Mouse (Mus musculus) forebrain, embryonic 10.5 days (tissue): ENCODE results near the gene Mpv17l2. TPM values are rescaled to one million over a fixed set of nuclear protein-coding genes. Genes with fewer than 3 reads are reported as not detected.
A peak's percentile ranks its signal among the peaks of the same experiment; 100 is the strongest.

Source experiments
- DNase-seq: peaks from one replicate; pipeline ENCODE4 v3.0.0-alpha.2; 2017; ENCODE audit warnings: low spot score; ENCODE audit errors: extremely low spot score
- H3K27ac ChIP-seq: fragments of 300-500 bp; sonication (generic); 2 replicates; pipeline ENCODE4 v1.5.1; 2016; ENCODE audit warnings: mild to moderate bottlenecking
- H3K27me3 ChIP-seq: fragments of 300-500 bp; sonication (generic); 2 replicates; pipeline ENCODE4 v1.6.1; 2016; ENCODE audit warnings: mild to moderate bottlenecking; ENCODE audit not compliant: poor library complexity, severe bottlenecking
- H3K36me3 ChIP-seq: fragments of 300-500 bp; sonication (generic); replicated peaks from 2 replicates; pipeline ENCODE4 v1.6.1; 2016; ENCODE audit warnings: mild to moderate bottlenecking, moderate library complexity
- H3K4me1 ChIP-seq: fragments of 300-500 bp; sonication (generic); 2 replicates; pipeline ENCODE4 v1.6.1; 2016
- H3K4me3 ChIP-seq: fragments of 300-500 bp; sonication (generic); 2 replicates; pipeline ENCODE4 v1.5.1; 2016; ENCODE audit warnings: mild to moderate bottlenecking, moderate library complexity
- H3K9me3 ChIP-seq: fragments of 300-500 bp; sonication (generic); 2 replicates; pipeline ENCODE4 v1.6.1; 2016; ENCODE audit warnings: mild to moderate bottlenecking, moderate library complexity
- WGBS: fragments of 180-500 bp; shearing (Covaris S2); methylation state at CpG from one replicate; pipeline ENCODE4 v1.1.7; 2016; 5-methylcytosine and 5-hydroxymethylcytosine counted together
- polyA plus RNA-seq: library from polyadenylated mRNA; unstranded; fragments of >200 nt; fragmentation: Nextera tagmentation; extraction: Ambion mirVana; gene quantifications from 2 replicates; pipeline ENCODE4 v1.2.1, GENCODE M21; 2016

The Mpv17l2 gene
- polyA plus RNA-seq, 1 experiment from 2014 or later, result 30.8 TPM

DNA sequence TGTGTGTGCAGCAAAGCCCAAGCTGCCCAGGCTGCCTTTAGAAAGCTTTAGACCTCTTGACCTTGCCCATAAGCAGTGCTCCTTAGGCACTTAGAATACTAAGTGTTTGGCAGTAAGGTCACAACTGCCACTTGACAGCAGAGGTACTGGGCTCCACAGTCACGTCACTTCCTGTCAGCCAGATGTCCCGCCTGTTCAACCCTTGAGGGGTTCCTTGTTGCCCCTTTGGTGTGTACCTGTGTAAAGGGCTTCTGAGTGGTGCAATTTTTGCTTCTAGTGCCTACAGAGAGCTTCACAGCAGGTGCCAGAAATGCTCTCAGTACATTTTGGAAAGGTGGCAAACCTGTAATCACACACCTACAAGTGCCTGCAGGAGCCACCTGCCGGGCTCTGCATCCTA, 22.5 kb downstream of the Mpv17l2 start:
- H3K9me3 ChIP-seq, result no peaks in the 10 kb centered on the region
- H3K4me1 ChIP-seq, result peaks cover 14% of the 10 kb centered on the region
- no peak for DNase-seq
- no peak overlapping the region for H3K27ac ChIP-seq
- WGBS, result 77% methylated on average over 3 of the region's 3 CpGs
- H3K36me3 ChIP-seq, result no peaks in the 10 kb centered on the region
- no peak overlapping the region for H3K4me3 ChIP-seq
- H3K27me3 ChIP-seq, result peaks cover 64% of the 10 kb centered on the region

DNA sequence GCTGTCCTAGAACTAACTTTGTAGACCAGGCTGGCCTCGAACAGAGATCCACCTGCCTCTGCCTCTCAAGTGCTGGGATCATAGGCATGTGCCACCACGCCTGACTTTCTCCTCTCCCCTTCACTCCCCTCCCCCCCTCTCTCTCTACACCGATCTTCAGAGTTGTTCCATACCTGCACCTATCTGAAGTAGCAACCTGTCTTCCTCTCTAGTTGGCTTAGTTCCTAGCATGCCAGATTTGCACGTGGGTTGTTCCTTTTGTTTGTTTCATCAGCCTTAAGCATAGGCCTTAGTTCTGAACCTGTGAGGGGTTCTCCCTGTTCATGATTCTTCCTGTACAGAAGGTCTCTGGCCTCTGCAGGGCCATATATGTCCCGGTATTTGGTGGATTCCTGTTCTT, 23.0 kb downstream of the Mpv17l2 start:
- Histone ChIP-seq H3K27ac (no peak overlapping the region), H3K4me3 (no peak overlapping the region), H3K9me3 (no peaks in the 10 kb centered on the region), H3K36me3 (no peaks in the 10 kb centered on the region), H3K4me1 (peaks cover 9% of the 10 kb centered on the region), H3K27me3 (peaks cover 64% of the 10 kb centered on the region)
- 70% methylated on average over 5 of the region's 5 CpGs for WGBS
- DNase-seq, result no peak

DNA sequence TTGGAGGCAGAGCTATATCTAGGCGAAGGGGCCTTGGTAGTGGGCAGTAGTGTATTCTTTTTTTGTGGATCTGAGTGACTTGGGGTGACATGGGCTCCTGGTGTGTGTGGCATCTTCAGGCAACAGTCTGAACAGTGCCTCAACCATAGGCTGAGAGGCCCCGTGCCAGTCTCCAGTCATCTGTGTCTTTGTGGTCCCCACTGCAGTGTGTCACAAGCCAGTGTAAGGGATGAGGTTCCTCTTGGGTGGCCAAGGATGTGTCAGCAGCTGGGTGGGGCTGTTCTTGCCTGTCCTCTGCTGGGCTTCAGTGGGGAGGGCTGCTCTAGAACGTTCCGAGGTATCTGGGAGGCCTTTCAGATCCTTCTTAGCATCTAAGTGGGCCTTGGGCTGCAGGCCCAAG, 29.8 kb downstream of the Mpv17l2 start:
- WGBS, result 88% methylated on average over 4 of the region's 4 CpGs
- Histone ChIP-seq H3K27ac (no peak overlapping the region), H3K27me3 (peaks cover 79% of the 10 kb centered on the region), H3K36me3 (no peaks in the 10 kb centered on the region), H3K4me1 (peaks cover 13% of the 10 kb centered on the region), H3K4me3 (no peak overlapping the region), H3K9me3 (no peaks in the 10 kb centered on the region)
- no peak for DNase-seq

DNA sequence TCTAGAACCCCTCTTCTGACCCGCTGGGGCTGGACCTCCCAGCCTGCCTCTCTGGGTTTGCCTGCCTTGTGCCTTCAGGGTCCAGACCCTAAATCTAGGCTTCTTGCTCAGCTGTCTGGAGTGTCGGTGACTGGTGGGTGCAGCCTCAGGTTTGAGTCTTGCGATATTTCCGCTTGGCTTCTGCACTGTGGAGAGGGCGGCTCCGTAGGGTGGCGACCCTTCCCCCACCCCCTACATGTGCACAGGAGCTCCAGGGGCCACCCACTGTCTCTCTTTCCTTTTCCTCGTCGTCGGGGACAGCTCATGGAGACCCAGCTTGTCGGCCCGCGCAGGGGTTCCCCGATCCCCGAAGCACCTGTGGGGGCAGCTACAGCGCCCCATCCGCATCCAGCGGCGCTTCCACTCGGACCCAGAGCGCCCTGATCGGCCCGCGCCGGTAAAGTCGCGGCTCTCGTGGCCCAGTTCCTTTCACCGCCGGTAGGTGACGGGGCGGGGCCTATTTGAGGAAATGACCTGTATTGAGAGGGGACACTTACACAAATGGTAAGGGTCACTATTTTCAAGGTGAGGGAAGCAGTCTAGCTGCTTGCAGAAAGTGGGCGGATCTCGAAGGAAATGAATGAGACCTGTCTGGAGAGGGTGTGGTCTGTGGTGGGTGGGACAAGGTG, 30.8 kb downstream of the Mpv17l2 start:
- 3% methylated on average over 34 of the region's 34 CpGs for WGBS
- H3K27me3 ChIP-seq, result peaks cover 82% of the 10 kb centered on the region

DNA sequence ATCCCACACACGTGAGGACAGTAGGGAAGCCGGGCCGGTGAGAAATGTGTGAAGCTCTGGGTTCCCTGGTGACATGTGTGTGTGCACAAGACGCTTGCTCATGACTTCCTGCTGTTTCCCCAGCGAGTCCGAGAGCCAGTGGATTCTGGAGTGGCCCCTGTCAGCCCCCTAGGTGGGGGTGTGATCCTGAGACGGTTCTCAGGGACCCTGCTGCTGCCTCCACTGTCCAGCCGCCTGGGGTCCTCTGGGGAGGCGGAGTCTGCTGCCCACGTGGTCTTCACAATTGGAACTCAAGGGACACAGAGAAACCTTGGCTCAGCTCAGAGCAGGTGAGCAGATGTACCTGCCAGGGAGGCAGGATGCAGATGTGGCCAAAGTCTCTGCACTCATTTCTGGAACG, 34.0 kb downstream of the Mpv17l2 start:
- Histone ChIP-seq H3K36me3 (no peaks in the 10 kb centered on the region), H3K27ac (no peak overlapping the region), H3K4me1 (peaks cover 13% of the 10 kb centered on the region), H3K27me3 (peaks cover 64% of the 10 kb centered on the region), H3K4me3 (no peak overlapping the region), H3K9me3 (no peaks in the 10 kb centered on the region)
- 42% methylated on average over 11 of the region's 11 CpGs for WGBS
- no peak for DNase-seq

More for the DNA sequence above, 30.8 kb downstream of the Mpv17l2 start:
- H3K4me1 ChIP-seq, result peaks cover 13% of the 10 kb centered on the region
- DNase-seq, result no peak
- H3K27ac ChIP-seq, result no peak overlapping the region
- H3K4me3 ChIP-seq, result peak overlapping the region; percentile 46
- H3K9me3 ChIP-seq, result no peaks in the 10 kb centered on the region
- no peaks in the 10 kb centered on the region for H3K36me3 ChIP-seq

DNA sequence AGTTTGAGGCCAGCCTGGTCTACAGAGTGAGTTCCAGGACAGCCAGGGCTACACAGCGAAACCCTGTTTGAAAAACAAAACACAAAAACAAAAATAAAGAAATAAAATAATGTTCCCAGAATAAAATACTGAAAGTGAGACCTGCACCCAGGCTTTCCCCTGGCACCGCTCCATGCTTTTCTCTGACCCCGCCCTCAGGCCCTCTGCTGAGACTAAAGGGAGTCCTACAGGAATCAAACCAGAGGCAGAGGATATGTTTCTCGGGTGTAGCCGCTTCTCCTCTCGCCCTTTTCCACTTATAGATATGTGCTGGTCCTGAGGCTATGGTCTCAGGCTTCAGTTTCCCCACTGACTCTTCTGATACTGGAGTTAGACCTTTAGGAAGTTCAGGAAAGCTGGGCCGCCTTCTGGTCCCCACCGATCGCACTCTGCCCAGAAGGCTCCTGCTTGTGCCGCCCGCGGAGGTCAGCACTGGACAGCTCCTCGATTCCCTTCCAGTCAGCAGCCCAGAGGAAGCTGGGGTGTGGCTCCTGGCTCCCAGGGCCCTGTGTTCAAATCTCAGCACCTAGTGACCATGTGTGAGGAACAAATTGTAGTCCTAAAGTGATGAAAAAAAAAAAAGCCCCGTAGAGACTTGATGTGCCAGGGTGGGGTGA, 34.8 kb downstream of the Mpv17l2 start:
- H3K9me3 ChIP-seq, result no peaks in the 10 kb centered on the region
- no peak overlapping the region for H3K27ac ChIP-seq
- no peak overlapping the region for H3K4me3 ChIP-seq
- H3K36me3 ChIP-seq, result no peaks in the 10 kb centered on the region
- H3K4me1 ChIP-seq, result peaks cover 13% of the 10 kb centered on the region
- WGBS, result 28% methylated on average over 14 of the region's 14 CpGs
- no peak for DNase-seq
- H3K27me3 ChIP-seq, result peaks cover 56% of the 10 kb centered on the region

DNA sequence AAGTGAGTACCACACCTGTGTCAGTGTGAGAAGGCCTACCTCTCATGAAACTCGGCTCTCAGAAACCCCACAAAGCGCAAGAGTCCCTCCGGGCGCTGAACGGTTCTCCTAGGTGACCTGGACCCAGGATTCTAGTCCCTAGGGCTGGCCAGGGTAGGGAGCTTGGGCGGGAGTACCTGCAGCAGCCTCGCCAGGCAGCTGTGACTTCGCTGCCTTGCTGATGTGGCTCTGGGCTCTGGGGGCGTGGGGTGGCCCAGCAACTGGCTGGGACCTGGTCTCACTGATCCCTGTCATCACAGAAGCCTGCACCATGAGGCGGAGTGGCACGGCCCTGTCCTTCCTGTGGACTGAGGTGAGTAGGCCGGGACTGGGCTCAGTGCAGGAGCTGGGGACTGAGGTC, 36.5 kb downstream of the Mpv17l2 start:
- 81% methylated on average over 12 of the region's 12 CpGs for WGBS
- Histone ChIP-seq H3K27ac (peak overlapping the region; percentile 25; the same call in 1 of the 2 replicates), H3K36me3 (no peaks in the 10 kb centered on the region), H3K4me3 (no peak overlapping the region), H3K4me1 (0 out of 2 replicates have a peak, but pooled peaks cover 3% of the 10 kb centered on the region), H3K9me3 (no peaks in the 10 kb centered on the region), H3K27me3 (peaks cover 46% of the 10 kb centered on the region)
- no peak for DNase-seq

DNA sequence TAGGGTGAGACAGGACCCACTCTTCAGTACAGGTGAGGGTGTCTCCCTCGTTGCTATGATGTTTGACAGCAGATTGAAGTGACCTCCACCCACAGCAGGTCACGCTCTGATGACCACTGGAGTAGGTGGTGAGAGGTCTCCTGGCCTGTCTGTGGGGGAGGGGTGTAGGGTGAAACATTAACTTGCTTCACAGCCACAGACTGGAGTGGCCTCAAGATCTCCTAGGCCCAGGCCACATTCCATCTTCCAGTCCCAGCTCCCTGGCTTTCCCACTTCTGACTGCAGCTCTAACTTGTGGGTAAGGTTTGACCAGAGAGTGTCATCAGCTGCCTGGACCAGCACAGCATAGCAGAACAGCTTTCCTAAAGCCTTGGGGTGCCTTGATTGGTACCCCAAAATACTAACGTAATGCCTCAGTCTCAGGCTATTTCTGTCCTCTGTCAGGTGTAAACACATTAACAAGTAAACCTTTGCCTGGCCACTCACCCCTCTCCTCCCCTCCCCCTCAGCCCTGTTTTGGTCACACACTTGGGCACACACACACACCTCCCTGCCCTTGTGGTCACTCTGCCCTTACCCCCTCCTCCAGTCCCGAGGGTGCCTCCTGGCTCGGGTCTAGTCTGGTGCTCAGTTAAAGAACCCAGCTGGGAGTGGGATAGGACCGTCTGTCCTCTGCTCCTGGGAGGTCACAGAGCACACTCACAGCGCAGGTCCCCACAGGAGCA, 37.1 kb downstream of the Mpv17l2 start, which contains the start of gene Pde4c:
Gene Pde4c (plus strand): TSS at position 235 of the 725 bp plus-strand sequence.
- Histone ChIP-seq H3K27me3 (peaks cover 41% of the 10 kb centered on the region), H3K36me3 (no peaks in the 10 kb centered on the region), H3K4me3 (no peak within 1 kb of the TSS), H3K4me1 (peaks cover 3% of the 10 kb centered on the region; the same call in 1 of the 2 replicates), H3K27ac (peak within 1 kb of the TSS; percentile 25; the same call in 1 of the 2 replicates), H3K9me3 (no peaks in the 10 kb centered on the region)
- no peak for DNase-seq
- 74% methylated on average over 7 of the region's 7 CpGs for WGBS

DNA sequence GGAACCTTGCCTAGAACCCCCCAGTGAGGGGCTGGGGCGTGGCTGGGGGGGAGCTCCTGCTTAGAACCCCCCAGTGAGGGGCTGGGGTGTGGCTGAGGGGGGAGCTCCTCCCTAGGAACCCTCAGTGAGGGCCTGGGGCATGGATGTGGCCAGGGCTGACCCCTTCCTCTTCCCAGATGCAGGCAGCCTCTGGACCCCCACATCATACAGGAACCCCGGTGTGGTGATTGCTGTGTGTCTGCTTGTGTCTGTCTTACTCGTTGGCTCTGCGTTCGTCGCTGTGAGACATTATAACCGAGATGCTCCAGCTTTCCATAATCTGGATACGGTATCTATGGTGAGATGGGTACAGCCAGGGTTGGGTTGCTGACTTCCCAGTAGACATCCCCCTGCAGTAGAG, 39.1 kb downstream of the Mpv17l2 start:
- Histone ChIP-seq H3K27ac (no peak overlapping the region), H3K4me3 (no peak overlapping the region), H3K4me1 (peaks cover 5% of the 10 kb centered on the region), H3K27me3 (peaks cover 37% of the 10 kb centered on the region), H3K9me3 (no peaks in the 10 kb centered on the region), H3K36me3 (no peaks in the 10 kb centered on the region)
- WGBS, result 82% methylated on average over 8 of the region's 8 CpGs
- no peak for DNase-seq

DNA sequence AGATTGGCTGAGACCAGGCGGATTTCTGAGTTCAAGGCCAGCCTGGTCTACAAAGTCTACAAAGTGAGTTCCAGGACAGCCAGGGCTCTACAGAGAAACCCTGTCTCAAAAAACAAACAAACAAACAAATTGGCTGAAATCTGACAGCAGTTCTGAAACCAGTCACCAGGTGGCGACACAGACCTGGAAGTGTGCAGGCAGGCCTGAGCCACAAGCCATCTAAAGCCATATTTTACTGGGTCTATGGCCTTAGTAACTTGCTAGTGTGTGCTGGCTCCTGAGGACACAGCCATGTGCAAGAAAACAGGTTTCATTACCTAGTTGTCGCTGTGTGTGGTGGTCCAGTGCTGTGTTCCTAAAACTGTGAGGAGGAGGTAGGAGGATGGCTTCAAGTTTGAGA, 40.0 kb downstream of the Mpv17l2 start:
- WGBS, result 5% methylated on average over 3 of the region's 3 CpGs
- H3K4me3 ChIP-seq, result no peak overlapping the region
- H3K27me3 ChIP-seq, result peaks cover 29% of the 10 kb centered on the region
- H3K36me3 ChIP-seq, result no peaks in the 10 kb centered on the region
- H3K9me3 ChIP-seq, result no peaks in the 10 kb centered on the region
- DNase-seq, result peak; percentile 73
- H3K4me1 ChIP-seq, result peaks cover 5% of the 10 kb centered on the region
- no peak overlapping the region for H3K27ac ChIP-seq

DNA sequence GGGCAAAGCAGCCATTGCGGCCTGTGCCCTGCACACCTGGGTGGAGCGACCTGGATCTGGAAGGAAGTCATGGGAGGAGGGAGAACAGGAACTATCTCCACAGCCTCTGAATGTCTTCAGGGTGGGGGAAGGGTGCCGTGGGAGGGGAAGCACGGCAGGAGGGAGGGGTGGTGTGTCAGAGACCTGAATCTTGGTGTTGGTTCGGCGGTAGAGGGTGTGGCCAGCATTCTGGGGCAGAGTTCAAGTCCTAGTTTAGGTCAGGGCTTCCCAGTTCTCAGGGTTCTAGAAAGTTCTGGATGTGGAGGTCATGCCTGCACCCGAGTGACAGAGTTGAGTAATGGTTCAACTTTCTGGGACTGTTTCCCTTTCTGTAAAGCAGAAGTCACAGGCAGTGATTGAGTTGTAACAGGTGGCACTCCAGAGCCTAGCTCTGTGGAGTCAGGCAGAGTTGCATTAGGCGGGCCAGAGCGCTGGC, 40.9 kb downstream of the Mpv17l2 start:
- Histone ChIP-seq H3K4me3 (no peak overlapping the region), H3K9me3 (no peaks in the 10 kb centered on the region), H3K27me3 (peaks cover 28% of the 10 kb centered on the region), H3K4me1 (peaks cover 5% of the 10 kb centered on the region), H3K36me3 (no peaks in the 10 kb centered on the region), H3K27ac (no peak overlapping the region)
- DNase-seq, result no peak
- WGBS, result 71% methylated on average over 9 of the region's 9 CpGs

DNA sequence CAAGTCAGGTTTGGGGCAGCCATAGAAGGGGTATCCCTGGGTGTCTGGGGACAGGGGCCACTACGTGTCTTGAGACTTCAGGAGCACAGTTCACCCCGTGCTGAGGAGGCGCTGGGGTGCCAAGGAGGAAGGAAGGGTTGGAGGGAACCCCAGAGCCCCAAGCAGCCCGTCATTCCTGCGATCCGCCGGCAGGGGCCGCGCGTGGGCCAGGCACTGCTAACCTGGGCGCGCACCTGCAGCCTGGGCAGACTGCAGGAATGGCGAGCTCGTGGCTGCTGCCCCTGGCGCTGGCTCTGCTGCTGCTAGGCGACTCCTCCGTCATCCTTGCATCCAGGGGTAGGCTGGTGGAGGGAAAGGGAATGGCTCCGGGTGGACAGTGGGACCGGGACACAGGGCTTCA, 42.4 kb downstream of the Mpv17l2 start, which contains the start of gene Gm3336:
Gene Gm3336 (plus strand): TSS at position 247 of the 400 bp plus-strand sequence.
- Histone ChIP-seq H3K4me1 (peaks cover 14% of the 10 kb centered on the region), H3K9me3 (no peaks in the 10 kb centered on the region), H3K4me3 (peak within 1 kb of the TSS; percentile 13; the same call in 1 of the 2 replicates), H3K36me3 (no peaks in the 10 kb centered on the region), H3K27ac (no peak within 1 kb of the TSS), H3K27me3 (peaks cover 22% of the 10 kb centered on the region)
- WGBS, result 3% methylated on average over 19 of the region's 19 CpGs
- DNase-seq, result peak; percentile 42
